Mouse (Mus musculus) adrenal gland, adult (tissue): Measurements from ENCODE around the gene Rag2.
A peak's percentile ranks its signal among the peaks of the same experiment; 100 is the strongest.

Source experiments
- DNase-seq, 2 experiments: peaks; one replicate each; pipeline ENCODE4 v3.0.0; 2022 to 2023; ENCODE audit warnings: low spot score in 1 of 2; ENCODE audit not compliant: inconsistent age in 2 of 2

The Rag2 gene

GRCm38 (mm10) chr2:101679164-101679784 lies 54.8 kb downstream of the Rag2 start:
- DNase-seq, result peak in 1 of 2 experiments; percentile 65
